ENCODE assay signal across 8 mouse cellular contexts in the genomic region with DNA sequence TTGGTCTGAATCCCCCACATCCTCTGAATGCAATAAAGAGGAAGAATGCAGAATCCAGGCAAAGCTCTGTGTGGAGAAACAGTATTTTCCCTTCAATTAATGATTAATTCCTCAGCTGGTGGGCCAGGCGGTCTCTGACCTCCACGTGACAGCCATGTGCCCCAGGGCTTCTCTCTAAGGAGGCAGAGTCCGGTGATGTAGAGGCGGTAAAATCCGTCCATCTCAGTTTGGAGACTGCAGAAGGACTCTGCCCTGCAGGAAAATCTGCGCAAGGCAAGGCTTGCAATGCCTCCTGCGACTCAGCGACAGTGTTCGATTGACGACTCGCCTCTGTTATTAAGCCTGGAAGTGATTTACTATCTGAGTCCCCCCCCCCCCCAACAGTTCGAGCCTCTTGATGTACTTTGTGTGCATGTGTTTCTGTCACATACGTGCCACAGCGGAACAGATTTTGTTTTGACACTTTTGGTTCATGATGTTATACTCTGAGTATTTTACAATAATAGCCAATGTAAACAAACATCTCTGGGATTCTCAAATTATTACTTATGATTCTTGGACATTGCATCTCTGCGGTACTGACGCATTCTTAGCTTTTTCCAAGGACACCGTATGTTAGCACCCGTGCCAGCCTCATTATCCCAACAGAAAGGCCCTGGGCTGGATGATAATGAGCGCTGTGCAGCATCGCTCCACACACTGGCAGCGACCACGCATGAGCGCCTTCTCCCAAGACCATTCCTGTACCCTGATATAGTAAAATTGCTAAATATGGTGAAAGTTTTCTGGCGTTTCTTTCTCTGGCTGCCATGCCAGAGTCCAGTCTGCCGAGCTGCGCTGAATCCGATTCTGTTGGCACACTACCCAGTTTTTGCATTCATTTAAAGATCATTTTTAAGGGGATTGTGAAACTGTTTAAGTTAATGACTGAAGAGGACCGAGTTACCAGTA. TPM values are rescaled to one million over a fixed set of nuclear protein-coding genes. Genes with fewer than 3 reads are reported as not detected.
DNase-seq lines count a peak whose midpoint lies in the region; ATAC-seq and TF ChIP-seq lines count a peak whose summit lies in the region.

No protein-coding gene starts in this region.

- ATAC-seq in embryonic facial prominence, embryonic 15.5 days (ENCODE audit: insufficient number of reproducible peaks, low FRiP score, low TSS enrichment, low read depth) = no peak
- ATAC-seq in hindbrain, embryonic 11.5 days (ENCODE audit: low FRiP score) = no peak
- no peak for ATAC-seq in midbrain, embryonic 12.5 days (ENCODE audit: low FRiP score, low read depth)

- 3% methylated on average over 28 of the region's 28 CpGs for WGBS in embryonic facial prominence, embryonic 15.5 days
- WGBS in hindbrain, embryonic 11.5 days = 2% methylated on average over 28 of the region's 28 CpGs
- 1% methylated on average over 28 of the region's 28 CpGs for WGBS in midbrain, embryonic 12.5 days

- H3K4me1 ChIP-seq in embryonic facial prominence, embryonic 15.5 days = peaks cover 48% of the 10 kb centered on the region
- H3K4me1 ChIP-seq in hindbrain, embryonic 11.5 days (replicated peaks; ENCODE audit: control insufficient read depth, insufficient read depth, low read length) = peaks cover 18% of the 10 kb centered on the region; the same call in 1 of the 2 replicates
- H3K4me1 ChIP-seq in midbrain, embryonic 12.5 days = peaks cover 53% of the 10 kb centered on the region

- intact Hi-C loops in gastrocnemius, adult 2 months (cut with DNase I) = loop anchor here (10.0 kb wide), 3 partner anchors 73 to 1217 kb away; no protein-coding TSS in a partner anchor
- intact Hi-C loops in gastrocnemius, postnatal 36 days (cut with DNase I) = loop anchor here (10.0 kb wide), 2 partner anchors 767 to 977 kb away; no protein-coding TSS in a partner anchor

- H3K9me3 ChIP-seq in embryonic facial prominence, embryonic 15.5 days (replicated peaks) = no peaks in the 10 kb centered on the region
- no peaks in the 10 kb centered on the region for H3K9me3 ChIP-seq in hindbrain, embryonic 11.5 days (ENCODE audit: control insufficient read depth, low read length)
- no peaks in the 10 kb centered on the region for H3K9me3 ChIP-seq in midbrain, embryonic 12.5 days

- H3K4me3 ChIP-seq in gastrocnemius, adult 2 months = peak overlapping the region; percentile 93
- H3K4me3 ChIP-seq in embryonic facial prominence, embryonic 15.5 days (replicated peaks) = peak overlapping the region; percentile 80
- peak overlapping the region; percentile 45 for H3K4me3 ChIP-seq in hindbrain, embryonic 11.5 days (ENCODE audit: low read depth, low read length)
- H3K4me3 ChIP-seq in midbrain, embryonic 12.5 days = peak overlapping the region; percentile 79

- TF ChIP-seq CTCF in gastrocnemius, adult 2 months (IDR thresholded peaks at IDR 0.05) = no peak

- no peaks in the 10 kb centered on the region for H3K36me3 ChIP-seq in embryonic facial prominence, embryonic 15.5 days
- no peaks in the 10 kb centered on the region for H3K36me3 ChIP-seq in hindbrain, embryonic 11.5 days (ENCODE audit: control insufficient read depth, insufficient read depth, low read length)
- no peaks in the 10 kb centered on the region for H3K36me3 ChIP-seq in midbrain, embryonic 12.5 days

- peak overlapping the region; percentile 10; the same call in 1 of the 2 replicates for H3K9ac ChIP-seq in embryonic facial prominence, embryonic 15.5 days
- H3K9ac ChIP-seq in hindbrain, embryonic 11.5 days (ENCODE audit: low read depth, low read length) = peak overlapping the region; percentile 58; the same call in 1 of the 2 replicates
- peak overlapping the region; percentile 73; the same call in 1 of the 2 replicates for H3K9ac ChIP-seq in midbrain, embryonic 12.5 days (replicated peaks)

- peak; percentile 22 for DNase-seq in gastrocnemius, adult 2 months
- no peak for DNase-seq in gastrocnemius, postnatal 36 days
- DNase-seq in adrenal gland, adult 8-10 months = peak; percentile 70
- peak; percentile 72 for DNase-seq in hindbrain, embryonic 11.5 days (ENCODE audit: low spot score)
- DNase-seq in left cerebral cortex, adult 8-10 months (ENCODE audit: low spot score in 2 of 2) = peak; percentile 37 to 41
- DNase-seq in thymus, postnatal 4 days = peak; percentile 25

- peak overlapping the region; percentile 87 for H3K27ac ChIP-seq in gastrocnemius, adult 2 months
- peak overlapping the region; percentile 98 for H3K27ac ChIP-seq in embryonic facial prominence, embryonic 15.5 days (replicated peaks)
- peak overlapping the region; percentile 83 for H3K27ac ChIP-seq in hindbrain, embryonic 11.5 days (ENCODE audit: low read depth, low read length)
- H3K27ac ChIP-seq in midbrain, embryonic 12.5 days (replicated peaks) = peak overlapping the region; percentile 93

- H3K4me2 ChIP-seq in embryonic facial prominence, embryonic 15.5 days (replicated peaks) = peak overlapping the region; percentile 92
- H3K4me2 ChIP-seq in hindbrain, embryonic 11.5 days (replicated peaks; ENCODE audit: low read depth, low read length) = peak overlapping the region; percentile 95
- peak overlapping the region; percentile 94 for H3K4me2 ChIP-seq in midbrain, embryonic 12.5 days (replicated peaks)

- H3K27me3 ChIP-seq in embryonic facial prominence, embryonic 15.5 days = no peaks in the 10 kb centered on the region
- no peaks in the 10 kb centered on the region for H3K27me3 ChIP-seq in hindbrain, embryonic 11.5 days (ENCODE audit: control insufficient read depth, insufficient read depth, low read length)
- H3K27me3 ChIP-seq in midbrain, embryonic 12.5 days = 0 out of 2 replicates have a peak, but pooled peaks cover 6% of the 10 kb centered on the region

RNA-seq across cellular contexts. Expression of a gene that starts 0.5 kb away (rescaled TPM):
- total RNA-seq in gastrocnemius, adult 2 months (2021) = 1 to 10 TPM; 1.6 to 2.0 TPM
- 1 to 10 TPM; 2.6 to 2.9 TPM for total RNA-seq in gastrocnemius, postnatal 36 days (2021)
- 100 to 1,000 TPM; 302 to 463 (median 440) TPM for total RNA-seq in adrenal gland, adult 8-10 months (2022)
- polyA plus RNA-seq in embryonic facial prominence, embryonic 15.5 days (2015; fragmentation: Nextera tagmentation; extraction: Ambion mirVana) = 295 and 296 TPM in 2 replicates
- polyA plus RNA-seq in hindbrain, embryonic 11.5 days (2014; fragmentation: Nextera tagmentation; extraction: Ambion mirVana) = 394 and 397 TPM in 2 replicates
- 100 to 1,000 TPM; 131 to 145 (median 138) TPM for total RNA-seq in left cerebral cortex, adult 8-10 months (2022)
- 249 and 276 TPM in 2 replicates for polyA plus RNA-seq in midbrain, embryonic 12.5 days (2016; fragmentation: Nextera tagmentation; extraction: Ambion mirVana)

Comparison
In these comparisons a context has a peak if more than half of its experiments do, and no peak if none do; other contexts are left out.
1. DNase-seq: peak in gastrocnemius, adult 2 months (single experiment), adrenal gland, adult 8-10 months (single experiment), hindbrain, embryonic 11.5 days (single experiment), left cerebral cortex, adult 8-10 months (2 of 2) and thymus, postnatal 4 days (single experiment); none in gastrocnemius, postnatal 36 days (0 of 2).
2. H3K9ac ChIP-seq: peak in every context shown above with its lines; median percentile 73 in midbrain, embryonic 12.5 days; 58 in hindbrain, embryonic 11.5 days; 10 in embryonic facial prominence, embryonic 15.5 days.
3. RNA of a gene that starts 0.5 kb away (total RNA-seq): 302 to 463 TPM in adrenal gland, adult 8-10 months and 131 to 145 TPM in left cerebral cortex, adult 8-10 months; 2.6 to 2.9 TPM in gastrocnemius, postnatal 36 days and 1.6 to 2.0 TPM in gastrocnemius, adult 2 months; every median in the first group is over 10 times any median in the second.
4. Peak in every context shown above with its lines, with median percentiles within 50 percentile points of each other: H3K27ac ChIP-seq, H3K4me3 ChIP-seq and H3K4me2 ChIP-seq.